Mouse (Mus musculus) C2C12 (cell line): ENCODE results near the gene Cadm1.

Source experiments
- CEBPB ChIP-seq: IDR thresholded peaks from one replicate; pipeline ENCODE4 v1.6.1; 2011; ENCODE audit warnings: low read depth, mild to moderate bottlenecking, control low read depth, moderate library complexity
- CTCF ChIP-seq: IDR thresholded peaks from one replicate; pipeline ENCODE4 v1.5.1; 2011; ENCODE audit not compliant: control insufficient read depth, insufficient read depth, insufficient read length
- MAX ChIP-seq: IDR thresholded peaks from one replicate; pipeline ENCODE4 v1.6.1; 2011; ENCODE audit warnings: mild to moderate bottlenecking, control low read depth
- MYOD1 ChIP-seq: IDR thresholded peaks from one replicate; pipeline ENCODE4 v1.6.1; 2011; ENCODE audit warnings: low read depth; ENCODE audit not compliant: control insufficient read depth, insufficient read length
- MYOG ChIP-seq: IDR thresholded peaks from one replicate; pipeline ENCODE4 v1.6.1; 2011; ENCODE audit not compliant: control insufficient read depth, insufficient read length; ENCODE audit errors: extremely low read depth

GRCm38 (mm10) chr9:47860994-47861393, 331.0 kb downstream of the Cadm1 start:
- no peak for TF ChIP-seq CTCF
- TF ChIP-seq MYOD1 = no peak
- no peak for TF ChIP-seq MAX
- TF ChIP-seq MYOG = no peak
- TF ChIP-seq CEBPB = no peak
